Mouse (Mus musculus): Measurements from ENCODE around the gene Fgfr2.

GRCm38 (mm10) chr7:132154368-132154961, 968.7 kb downstream of the Fgfr2 start, which contains the start of gene Cpxm2:
- TF ChIP-seq CEBPB (IDR thresholded peaks at IDR 0.05; ENCODE audit: insufficient read depth, poor library complexity, severe bottlenecking) (no peak), POLR2A (IDR thresholded peaks at IDR 0.05; ENCODE audit: insufficient read length, low read depth) (no peak), MYOD1 (IDR thresholded peaks at IDR 0.05; ENCODE audit: control insufficient read depth in 1 of 3, insufficient read length in 2 of 3, low read depth in 2 of 3) (no peak), MAX (IDR thresholded peaks at IDR 0.05; ENCODE audit: low read depth) (no peak), REST (IDR thresholded peaks at IDR 0.05; ENCODE audit: insufficient read depth, insufficient read length) (no peak), USF1 (IDR thresholded peaks at IDR 0.05; ENCODE audit: low read depth) (no peak)
